Mouse (Mus musculus) thymus, postnatal 0 days (tissue): ENCODE results near the gene Rbms1. TPM values are rescaled to one million over a fixed set of nuclear protein-coding genes. Genes with fewer than 3 reads are reported as not detected.
"Not testable (repeated sequence)": the region's sequence is repeated elsewhere in the genome, so short reads cannot be mapped to it uniquely, and the experiment has no call there.

Source experiments
- DNase-seq: peaks from one replicate; pipeline ENCODE4 v3.0.0-alpha.2; 2015; ENCODE audit warnings: low spot score
- polyA plus RNA-seq: library from polyadenylated mRNA; unstranded; fragments of >200 nt; fragmentation: Nextera tagmentation; extraction: Ambion mirVana; gene quantifications from 2 replicates; pipeline ENCODE4 v1.2.1, GENCODE M21; 2015

Gene Rbms1
- polyA plus RNA-seq, 1 experiment from 2014 or later, result 76.9 TPM

GRCm38 (mm10) chr2:60851057-60851718, 111.8 kb downstream of the Rbms1 start:
- no peak for DNase-seq

- DNase-seq, result no peak
Measured at GRCm38 (mm10) chr2:60848478-60848877, 114.5 kb downstream of the Rbms1 start.

- no peak for DNase-seq
Measured at GRCm38 (mm10) chr2:60847984-60848383, 115.0 kb downstream of the Rbms1 start.

GRCm38 (mm10) chr2:60845316-60845894, 117.6 kb downstream of the Rbms1 start:
- DNase-seq, result peak; percentile 27

GRCm38 (mm10) chr2:60844259-60844658, 118.7 kb downstream of the Rbms1 start:
- no peak for DNase-seq

- DNase-seq, result no peak
Measured at GRCm38 (mm10) chr2:60843633-60844032, 119.4 kb downstream of the Rbms1 start.

- DNase-seq, result peak; percentile 8
Measured at GRCm38 (mm10) chr2:60842976-60843375, 120.0 kb downstream of the Rbms1 start.

GRCm38 (mm10) chr2:60840922-60841321, 122.1 kb downstream of the Rbms1 start:
- DNase-seq, result no peak

GRCm38 (mm10) chr2:60839498-60839897, 123.5 kb downstream of the Rbms1 start:
- DNase-seq, result no peak

- no peak for DNase-seq
Measured at GRCm38 (mm10) chr2:60838856-60839255, 124.1 kb downstream of the Rbms1 start.

GRCm38 (mm10) chr2:60837616-60838015, 125.4 kb downstream of the Rbms1 start:
- DNase-seq, result no peak

- no peak for DNase-seq
Measured at GRCm38 (mm10) chr2:60836237-60836636, 126.8 kb downstream of the Rbms1 start.

- DNase-seq, result no peak
Measured at GRCm38 (mm10) chr2:60834293-60834692, 128.7 kb downstream of the Rbms1 start.

GRCm38 (mm10) chr2:60832254-60832653, 130.7 kb downstream of the Rbms1 start:
- DNase-seq, result no peak

- not testable (repeated sequence) for DNase-seq
Measured at GRCm38 (mm10) chr2:60830464-60830863, 132.5 kb downstream of the Rbms1 start.

GRCm38 (mm10) chr2:60828908-60829462, 134.0 kb downstream of the Rbms1 start:
- no peak for DNase-seq

GRCm38 (mm10) chr2:60827152-60827428, 135.9 kb downstream of the Rbms1 start:
- DNase-seq, result no peak

- no peak for DNase-seq
Measured at GRCm38 (mm10) chr2:60826406-60827151, 136.4 kb downstream of the Rbms1 start.

- no peak for DNase-seq
Measured at GRCm38 (mm10) chr2:60825690-60826089, 137.3 kb downstream of the Rbms1 start.

- no peak for DNase-seq
Measured at GRCm38 (mm10) chr2:60821635-60822034, 141.4 kb downstream of the Rbms1 start.

GRCm38 (mm10) chr2:60818632-60819031, 144.4 kb downstream of the Rbms1 start:
- DNase-seq, result no peak

GRCm38 (mm10) chr2:60816307-60816706, 146.7 kb downstream of the Rbms1 start:
- DNase-seq, result no peak
